25 mouse cellular contexts compared by ENCODE assay signal in genomic region chr14:11477731-11478130, GRCm38 (mm10).
DNase-seq lines count a peak whose midpoint lies in the region; ATAC-seq and TF ChIP-seq lines count a peak whose summit lies in the region.
"Had no signal": no experiment of that assay in that cellular context is flagged by ENCODE, and none has a peak within 500 bp of the region (broad histone marks: within the 10 kb centered on the region; RNA-seq: fewer than 3 reads in every experiment).

No protein-coding gene starts in this region.

- H3K4me1 ChIP-seq in kidney, adult 2 months (ENCODE audit: control insufficient read depth, insufficient read depth, low read length): peaks cover 5% of the 10 kb centered on the region; the same call in 1 of the 2 replicates
- H3K4me1 ChIP-seq in kidney, embryonic 15.5 days: peaks cover 7% of the 10 kb centered on the region; the same call in 1 of the 2 replicates
- no peaks in the 10 kb centered on the region for H3K4me1 ChIP-seq in forebrain, embryonic 13.5 days
- H3K4me1 ChIP-seq: embryonic facial prominence, embryonic 13.5 days; hindbrain, embryonic 12.5 days; hindbrain, embryonic 15.5 days had no signal

- no peak for TF ChIP-seq CTCF in kidney, adult 2 months (conservative IDR thresholded peaks at IDR 0.05; ENCODE audit: insufficient read depth, insufficient read length, low read depth, low read length)

- H3K9ac ChIP-seq in kidney, embryonic 15.5 days: no peak overlapping the region
- H3K9ac ChIP-seq in forebrain, embryonic 13.5 days: no peak overlapping the region
- H3K9ac ChIP-seq: embryonic facial prominence, embryonic 13.5 days; hindbrain, embryonic 12.5 days; hindbrain, embryonic 15.5 days had no signal

- no peaks in the 10 kb centered on the region for H3K27me3 ChIP-seq in kidney, adult 2 months (replicated peaks; ENCODE audit: control insufficient read depth, insufficient read depth, low read length)
- H3K27me3 ChIP-seq in kidney, embryonic 15.5 days: no peaks in the 10 kb centered on the region
- no peaks in the 10 kb centered on the region for H3K27me3 ChIP-seq in forebrain, embryonic 13.5 days
- H3K27me3 ChIP-seq: CH12.LX; embryonic facial prominence, embryonic 13.5 days; hindbrain, embryonic 12.5 days; hindbrain, embryonic 15.5 days; Patski had no signal

- no peak overlapping the region for H3K4me3 ChIP-seq in kidney, adult 2 months (ENCODE audit: insufficient read depth, low read depth, low read length)
- H3K4me3 ChIP-seq in kidney, embryonic 15.5 days (replicated peaks): no peak overlapping the region
- H3K4me3 ChIP-seq in forebrain, embryonic 13.5 days: no peak overlapping the region
- H3K4me3 ChIP-seq: embryonic facial prominence, embryonic 10.5 days; embryonic facial prominence, embryonic 13.5 days; hindbrain, embryonic 12.5 days; hindbrain, embryonic 15.5 days had no signal

- no peak overlapping the region for H3K27ac ChIP-seq in kidney, adult 2 months (ENCODE audit: insufficient read depth, low read depth, low read length)
- H3K27ac ChIP-seq in kidney, embryonic 15.5 days: peak overlapping the region; percentile 16; the same call in 1 of the 2 replicates
- H3K27ac ChIP-seq in forebrain, embryonic 13.5 days: no peak overlapping the region
- H3K27ac ChIP-seq: embryonic facial prominence, embryonic 10.5 days; embryonic facial prominence, embryonic 13.5 days; hindbrain, embryonic 12.5 days; hindbrain, embryonic 15.5 days had no signal

- H3K4me2 ChIP-seq in kidney, embryonic 15.5 days: no peak overlapping the region
- no peak overlapping the region for H3K4me2 ChIP-seq in forebrain, embryonic 13.5 days
- H3K4me2 ChIP-seq: embryonic facial prominence, embryonic 13.5 days; heart, embryonic 11.5 days; hindbrain, embryonic 12.5 days; hindbrain, embryonic 15.5 days had no signal

- TF ChIP-seq POLR2A in kidney, adult 2 months (IDR thresholded peaks at IDR 0.05; ENCODE audit: low read depth, low read length): no peak

- 56% methylated on average over 3 of the region's 3 CpGs for WGBS in kidney, adult 2 months
- WGBS in kidney, embryonic 15.5 days: 74% methylated on average over 3 of the region's 3 CpGs
- WGBS in forebrain, embryonic 13.5 days: 92% methylated on average over 3 of the region's 3 CpGs

- no peaks in the 10 kb centered on the region for H3K36me3 ChIP-seq in kidney, adult 2 months (ENCODE audit: control insufficient read depth, insufficient read depth, low read length)
- H3K36me3 ChIP-seq in kidney, embryonic 15.5 days: no peaks in the 10 kb centered on the region
- no peaks in the 10 kb centered on the region for H3K36me3 ChIP-seq in forebrain, embryonic 13.5 days (ENCODE audit: poor library complexity, severe bottlenecking)
- H3K36me3 ChIP-seq: embryonic facial prominence, embryonic 10.5 days; embryonic facial prominence, embryonic 13.5 days; G1E; hindbrain, embryonic 12.5 days; hindbrain, embryonic 15.5 days had no signal

- ATAC-seq in kidney, embryonic 15.5 days (replicated peaks; ENCODE audit: low FRiP score): peak; percentile 92
- ATAC-seq in forebrain, embryonic 13.5 days: no peak
- ATAC-seq in erythroid progenitor cell, adult 5-6 weeks (replicated peaks; ENCODE audit: low FRiP score, poor library complexity, severe bottlenecking): no peak
- ATAC-seq: forebrain, embryonic 16.5 days; Patski had no signal

- peak; percentile 69 for DNase-seq in kidney, adult 2 months
- no peak for DNase-seq in kidney, adult 18-20 months
- peak; percentile 14 for DNase-seq in kidney, postnatal 14 days
- no peak for DNase-seq in cerebellum, adult 11 months
- DNase-seq: adrenal gland, postnatal 10 days; adrenal gland, postnatal 36 days; B cell, adult 2 months; cerebellum, adult 8-10 months; cerebellum, postnatal 10 days; cerebellum, postnatal 36 days; embryo, embryonic 11 days; gastrocnemius, postnatal 14 days; heart, adult 11 months had no signal

- no peaks in the 10 kb centered on the region for H3K9me3 ChIP-seq in kidney, embryonic 15.5 days (replicated peaks)
- no peaks in the 10 kb centered on the region for H3K9me3 ChIP-seq in forebrain, embryonic 13.5 days (replicated peaks)
- H3K9me3 ChIP-seq: embryonic facial prominence, embryonic 10.5 days; embryonic facial prominence, embryonic 13.5 days; hindbrain, embryonic 12.5 days; hindbrain, embryonic 15.5 days had no signal

Comparison
In these comparisons a context has a peak if more than half of its experiments do, and no peak if none do; other contexts are left out.
1. DNase-seq: peak in kidney, adult 2 months (single experiment) and kidney, postnatal 14 days (single experiment); none in kidney, adult 18-20 months (single experiment) and cerebellum, adult 11 months (single experiment).